Mouse (Mus musculus) kidney, postnatal 14 days (tissue): ENCODE data around the gene Bpifb3.
A peak's percentile ranks its signal among the peaks of the same experiment; 100 is the strongest.

Source experiments
- DNase-seq: peaks from one replicate; pipeline ENCODE4 v3.0.0; 2022; ENCODE audit warnings: mixed read lengths

Gene Bpifb3

DNA sequence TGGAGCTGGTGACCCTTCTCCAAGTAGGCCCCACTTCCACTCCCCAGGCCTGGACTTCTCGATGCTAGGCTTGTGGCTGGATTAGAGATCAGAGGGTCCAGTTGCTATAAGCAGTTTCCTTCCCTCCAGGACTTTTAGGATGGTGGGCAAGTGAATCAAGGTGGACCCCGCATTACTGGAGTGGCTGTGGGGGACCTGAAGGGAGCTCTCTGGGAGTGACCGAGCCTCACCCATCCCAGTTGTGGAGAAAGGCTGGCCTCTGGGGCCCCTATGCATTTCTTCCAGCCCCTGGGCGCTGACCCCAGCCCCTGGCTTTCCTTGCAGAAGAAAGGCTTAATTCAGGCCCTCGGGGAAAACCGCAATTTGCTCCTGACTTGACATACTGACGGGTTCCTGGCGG is at the start of gene Bpifb3:
Bpifb3 (plus strand) TSS at position 301 of the 400 bp plus-strand sequence.
- DNase-seq, result no peak

- DNase-seq, result no peak
These were observed 47.0 kb upstream of the Bpifb3 start, which contains the start of gene Sun5 for GRCm38 (mm10) chr2:153870984-153871383. Gene Sun5, minus strand, starts transcription at chr2:153871084.

DNA sequence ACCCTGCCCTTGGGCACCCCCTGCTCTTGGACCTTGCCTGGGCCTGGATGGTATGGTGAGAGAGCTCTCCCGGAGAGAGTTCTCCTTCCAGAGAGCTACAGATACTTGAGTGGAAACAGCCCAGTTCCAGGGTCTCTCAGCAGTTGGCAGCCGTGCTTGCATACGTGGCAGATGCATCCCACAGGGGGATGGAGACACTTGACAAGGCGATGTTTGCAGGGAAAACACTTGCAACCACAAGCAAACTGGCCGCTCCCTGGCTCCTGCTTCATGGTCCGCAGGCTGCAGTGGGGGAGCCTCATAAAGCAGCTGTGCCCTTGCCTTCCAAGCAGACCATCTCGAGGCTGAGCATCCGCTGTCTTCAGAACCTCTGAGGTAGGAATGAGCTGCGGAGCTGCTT is 43.3 kb upstream of the Bpifb3 start, which contains the start of gene Bpifb2:
Bpifb2 (plus strand) TSS at position 301 of the 400 bp plus-strand sequence.
- no peak for DNase-seq

DNA sequence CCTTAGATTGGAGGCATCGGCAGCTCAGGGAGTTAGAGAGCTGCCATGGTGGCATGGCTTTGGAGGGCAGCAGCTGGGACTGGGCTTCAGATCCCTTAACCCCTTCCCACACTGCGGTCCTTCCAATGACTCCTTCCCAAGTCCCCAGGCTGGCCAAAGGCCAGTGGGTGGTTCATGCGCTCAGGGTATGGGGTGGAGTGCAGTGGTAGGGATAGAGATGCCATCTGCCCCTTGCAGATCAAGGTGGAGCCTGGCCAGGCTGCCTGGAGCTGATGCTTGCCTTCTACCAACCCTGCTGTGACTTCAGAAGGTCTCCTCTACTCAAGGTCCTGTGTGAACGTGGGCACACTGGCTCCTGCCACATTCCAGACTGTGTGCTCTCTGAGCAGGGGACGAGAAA is 18.9 kb upstream of the Bpifb3 start:
- no peak for DNase-seq

- DNase-seq, result no peak
These were observed 17.9 kb upstream of the Bpifb3 start, which contains the start of gene Bpifb6 for GRCm38 (mm10) chr2:153900088-153900487. Gene Bpifb6, plus strand, starts transcription at chr2:153900388.

GRCm38 (mm10) chr2:153902726-153903125 is 15.3 kb upstream of the Bpifb3 start:
- no peak for DNase-seq

GRCm38 (mm10) chr2:153906626-153907025 is 11.4 kb upstream of the Bpifb3 start:
- DNase-seq, result no peak

GRCm38 (mm10) chr2:153914151-153914550 is 3.9 kb upstream of the Bpifb3 start:
- peak; percentile 13 for DNase-seq

DNA sequence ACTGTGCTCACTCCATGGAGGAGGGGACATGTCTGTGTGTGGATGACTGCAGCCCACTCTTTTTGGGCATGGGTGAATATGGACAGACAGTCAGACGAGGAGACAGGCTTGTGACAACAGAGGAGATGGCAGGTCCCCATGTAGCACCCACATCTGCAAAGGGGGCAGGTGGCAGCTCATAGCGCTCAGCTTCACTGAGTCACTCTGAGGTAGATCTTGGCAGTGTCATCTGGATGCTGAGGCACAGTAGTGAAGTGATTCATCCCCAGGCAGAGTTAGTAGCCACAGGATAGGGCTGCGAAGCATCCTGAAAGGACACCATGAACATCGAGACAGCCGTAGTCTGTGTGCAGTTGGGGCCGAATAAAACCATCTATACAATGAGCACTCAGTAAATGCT is 3.2 kb downstream of the Bpifb3 start:
- DNase-seq, result no peak

DNA sequence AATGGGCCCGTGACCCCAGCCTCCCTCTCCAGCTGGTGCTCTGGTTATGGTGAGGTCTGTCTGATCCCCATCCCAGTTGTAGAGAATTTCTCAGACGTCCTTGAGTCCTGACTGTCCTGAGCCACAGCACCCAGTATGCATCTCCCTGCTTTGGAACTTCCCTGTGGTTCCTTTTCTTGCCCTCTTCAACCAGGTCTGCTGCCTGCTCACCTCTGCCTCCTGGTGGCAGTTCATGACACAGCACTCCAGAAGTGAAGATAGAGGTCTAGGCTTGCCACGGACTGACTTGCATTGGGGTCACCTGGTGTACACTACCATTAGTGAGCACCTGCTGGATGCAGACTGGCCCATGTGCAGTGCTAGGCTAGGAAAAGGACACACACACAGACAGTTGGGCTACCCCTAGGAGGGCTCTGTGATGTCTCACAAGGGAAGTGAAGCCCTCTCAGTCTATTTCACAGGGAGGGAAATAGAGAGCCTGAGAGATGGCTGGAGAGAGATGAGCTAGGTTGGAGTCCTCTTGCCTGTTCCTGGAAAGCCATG is 11.9 kb downstream of the Bpifb3 start:
- peak; percentile 37 for DNase-seq

DNA sequence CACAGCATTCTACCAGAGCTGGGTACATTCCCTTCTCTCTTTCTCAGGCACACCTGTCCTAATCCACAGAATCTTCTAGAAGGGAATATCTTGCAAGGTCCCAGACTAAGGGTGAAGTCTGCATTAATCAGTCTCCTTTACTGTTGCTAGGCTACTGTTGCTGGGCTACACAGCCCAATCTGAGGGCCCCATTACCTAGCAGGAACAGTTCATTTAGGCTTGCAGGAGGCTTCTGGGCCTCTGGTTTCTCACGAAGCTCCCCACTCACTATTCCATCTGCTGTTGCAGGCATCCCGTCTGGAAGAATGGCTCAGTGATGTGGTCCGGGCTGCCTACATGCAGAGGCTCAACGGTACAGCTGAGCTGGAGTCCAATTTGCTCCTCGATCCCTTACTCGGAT is 13.1 kb downstream of the Bpifb3 start:
- DNase-seq, result no peak

DNA sequence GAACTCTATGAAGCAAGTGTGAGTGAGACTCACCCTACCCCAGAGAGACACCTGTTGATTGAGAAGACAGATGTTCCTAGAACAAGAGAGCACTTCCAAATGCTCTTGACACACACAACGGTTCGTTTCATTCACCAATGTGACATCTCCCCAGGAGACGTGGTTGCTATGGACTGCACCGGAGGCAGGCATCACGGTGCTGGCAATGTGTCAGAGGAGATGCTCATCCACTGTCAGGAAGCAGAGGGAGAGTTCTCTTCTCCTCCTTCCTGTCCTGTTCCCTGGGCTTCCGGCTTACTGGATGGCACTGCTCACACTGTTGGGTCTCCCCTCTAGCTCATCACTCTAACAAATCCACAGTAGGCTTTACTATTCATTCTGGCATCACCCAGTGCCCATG is 15.3 kb downstream of the Bpifb3 start:
- DNase-seq, result no peak

DNA sequence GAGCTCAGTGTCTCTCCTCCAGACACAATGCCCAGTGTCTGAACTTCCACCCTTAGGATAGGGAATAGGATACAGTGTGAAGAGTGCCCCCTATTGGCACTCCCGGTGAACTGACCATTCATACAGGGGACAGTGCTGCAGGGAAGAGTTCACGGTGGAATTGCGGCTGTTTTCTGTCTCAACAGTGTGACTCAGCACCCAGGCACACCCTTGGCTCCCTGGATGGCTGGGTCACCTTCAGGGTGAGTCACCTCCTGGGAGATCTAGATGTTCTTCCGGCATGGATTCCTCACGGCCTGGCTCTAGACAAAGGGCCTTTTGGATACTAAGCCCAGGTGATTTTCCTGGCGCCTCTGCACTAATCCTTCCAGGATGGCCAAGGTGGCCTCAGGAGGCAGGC is 17.3 kb downstream of the Bpifb3 start:
- DNase-seq, result no peak

GRCm38 (mm10) chr2:153937843-153938242 is 19.8 kb downstream of the Bpifb3 start, which contains the start of gene Bpifb4:
Gene Bpifb4, plus strand, starts transcription at chr2:153938212.
- no peak for DNase-seq

DNA sequence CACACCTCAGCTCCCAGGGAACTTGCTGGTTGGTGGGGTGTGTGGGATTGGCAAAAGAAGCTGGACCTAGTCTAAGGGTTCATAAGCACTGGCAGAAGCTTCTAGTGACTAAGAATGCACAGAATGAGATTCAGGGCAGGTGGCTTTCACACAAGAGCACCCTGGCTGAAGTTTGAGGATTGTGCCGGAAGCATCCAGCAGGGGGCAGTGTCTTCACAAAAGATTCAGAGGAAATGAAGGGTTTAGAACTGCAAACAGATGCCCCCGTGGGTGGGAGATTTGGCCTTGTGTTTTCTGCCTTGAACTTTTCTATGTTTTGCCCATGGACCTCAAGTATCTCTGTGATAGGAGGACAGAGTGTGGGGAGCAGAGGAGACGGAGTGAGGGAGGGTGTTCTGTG is 25.5 kb downstream of the Bpifb3 start:
- DNase-seq, result peak; percentile 18

DNA sequence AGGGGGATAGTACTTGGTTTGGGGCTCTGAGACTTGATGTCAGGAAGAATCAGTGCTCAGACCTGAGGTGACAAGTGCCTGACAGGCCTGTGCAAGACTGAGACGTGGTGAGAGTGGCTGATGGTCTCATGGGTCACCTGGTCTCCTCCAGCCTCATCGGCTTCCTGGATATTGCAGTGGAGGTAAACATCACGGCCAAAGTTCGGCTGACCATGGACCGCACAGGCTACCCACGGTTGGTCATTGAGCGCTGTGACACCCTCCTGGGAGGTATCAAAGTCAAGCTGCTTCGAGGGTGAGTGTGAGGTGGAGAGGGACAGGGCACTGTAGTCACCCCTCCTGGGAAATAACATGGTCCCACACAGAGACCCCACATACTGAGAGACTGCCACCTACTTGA is 26.5 kb downstream of the Bpifb3 start:
- DNase-seq, result no peak

GRCm38 (mm10) chr2:153952897-153953296 is 34.9 kb downstream of the Bpifb3 start:
- DNase-seq, result peak; percentile 36

GRCm38 (mm10) chr2:153953836-153954235 is 35.8 kb downstream of the Bpifb3 start:
- peak; percentile 3 for DNase-seq

DNA sequence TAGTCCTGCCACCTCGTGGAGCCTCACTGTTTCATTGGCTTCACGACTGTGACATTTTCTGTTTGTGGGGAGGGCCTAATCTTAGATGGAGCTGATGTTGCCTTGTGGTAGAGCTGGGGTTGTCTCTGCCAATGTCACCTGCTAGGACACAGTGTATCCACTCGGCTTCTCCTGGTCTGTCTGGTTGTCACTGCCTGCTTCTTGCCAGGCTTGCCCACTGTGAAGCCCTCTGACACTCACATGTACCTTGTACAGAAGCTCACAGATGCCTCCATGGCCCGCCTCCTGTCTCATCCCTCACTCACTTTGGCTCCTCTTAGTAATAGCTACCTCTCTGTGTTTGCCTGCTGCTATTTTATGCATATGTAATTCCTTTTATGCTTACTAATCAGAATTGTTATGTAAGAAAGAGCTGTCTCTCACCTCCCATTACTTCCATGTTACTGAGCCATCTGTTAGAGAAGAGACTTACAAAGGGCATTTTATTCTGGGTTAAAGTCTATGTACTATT is 44.8 kb downstream of the Bpifb3 start:
- no peak for DNase-seq

GRCm38 (mm10) chr2:153963334-153963733 is 45.3 kb downstream of the Bpifb3 start:
- DNase-seq, result no peak

DNA sequence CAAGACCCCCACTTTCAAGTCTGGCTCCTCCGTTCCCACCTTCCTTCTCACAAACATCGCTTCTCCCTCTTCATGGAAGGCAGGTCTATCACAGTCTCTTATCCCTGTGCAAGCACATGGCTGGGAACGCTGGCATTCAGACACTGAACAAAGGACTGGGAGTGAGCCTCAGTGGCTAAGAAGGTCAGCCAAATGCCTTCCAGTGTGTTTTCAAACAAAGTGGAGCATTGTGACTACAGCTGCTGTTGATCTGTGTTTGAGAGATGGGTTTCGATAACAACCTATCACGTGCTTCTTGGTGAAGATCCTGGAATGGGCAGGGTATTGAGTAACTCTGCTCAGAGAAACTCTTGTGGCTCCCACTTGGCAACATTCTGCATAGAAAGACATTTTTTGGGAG is 52.2 kb downstream of the Bpifb3 start:
- DNase-seq, result no peak

- no peak for DNase-seq
These were observed 56.6 kb downstream of the Bpifb3 start, which contains the start of gene Bpifa6 for GRCm38 (mm10) chr2:153974582-153974981. Gene Bpifa6, plus strand, starts transcription at chr2:153974945.
